Mouse (Mus musculus): ENCODE data around the gene Kat8. TPM values are rescaled to one million over a fixed set of nuclear protein-coding genes. Genes with fewer than 3 reads are reported as not detected.
"Not testable (repeated sequence)": the region's sequence is repeated elsewhere in the genome, so short reads cannot be mapped to it uniquely, and the experiment has no call there.

Gene Kat8
- polyA plus RNA-seq, 1 experiment from 2014 or later: 52.7 TPM

DNA sequence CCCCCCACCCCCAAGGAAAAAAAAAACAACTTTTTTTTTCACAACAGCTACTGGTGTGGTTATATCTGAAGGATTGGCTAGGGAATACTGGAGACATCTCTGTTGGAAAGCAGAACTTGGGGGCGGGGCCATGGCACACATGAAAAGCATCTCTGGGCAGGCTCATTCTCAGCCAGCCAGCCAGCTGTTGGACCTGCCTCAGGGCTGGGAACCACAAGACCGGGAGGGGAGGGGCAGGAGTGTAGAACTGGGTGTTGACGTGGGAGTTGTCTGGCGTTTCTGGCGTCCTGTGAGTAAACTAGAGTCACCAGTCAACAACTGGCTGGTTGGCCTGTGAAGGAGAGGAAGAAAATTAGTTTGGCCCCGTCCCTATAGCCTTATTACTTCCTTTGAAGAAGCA is 26.4 kb upstream of the Kat8 start:
- Histone ChIP-seq H3K4me3 (no peak overlapping the region), H3K27me3 (no peaks in the 10 kb centered on the region), H3K27ac (replicated peaks) (no peak overlapping the region), H3K9me3 (no peaks in the 10 kb centered on the region), H3K4me2 (replicated peaks) (no peak overlapping the region), H3K4me1 (peaks cover 25% of the 10 kb centered on the region), H3K9ac (replicated peaks) (no peak overlapping the region), H3K36me3 (peaks cover 93% of the 10 kb centered on the region)
- no peak for ATAC-seq (replicated peaks)
- 72% methylated on average over 6 of the region's 6 CpGs for WGBS

DNA sequence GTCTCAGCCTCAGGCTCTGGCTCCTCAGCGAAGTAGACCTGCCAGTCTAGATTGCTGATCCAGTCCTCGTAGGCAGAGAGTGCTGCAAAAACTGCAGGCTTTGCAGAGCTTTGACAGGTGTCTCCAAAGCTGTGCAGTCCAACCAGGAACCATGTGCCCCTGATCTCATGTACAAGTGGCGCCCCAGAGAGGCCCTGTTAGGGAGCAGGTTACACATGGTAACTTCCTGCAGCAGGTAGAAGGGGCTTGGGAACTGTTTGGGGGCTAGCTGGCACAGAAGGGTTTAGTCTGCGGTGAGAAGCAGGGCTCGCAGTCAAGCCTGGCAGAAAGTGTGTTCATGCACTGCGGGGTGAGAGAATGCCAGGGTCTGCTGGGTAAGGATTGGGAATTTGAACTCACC is 25.8 kb upstream of the Kat8 start:
- Histone ChIP-seq H3K4me3 (no peak overlapping the region), H3K27me3 (no peaks in the 10 kb centered on the region), H3K9ac (replicated peaks) (no peak overlapping the region), H3K27ac (replicated peaks) (no peak overlapping the region), H3K4me2 (replicated peaks) (no peak overlapping the region), H3K4me1 (peaks cover 25% of the 10 kb centered on the region), H3K9me3 (no peaks in the 10 kb centered on the region), H3K36me3 (peaks cover 87% of the 10 kb centered on the region)
- no peak for ATAC-seq (replicated peaks)
- 96% methylated on average over 6 of the region's 6 CpGs for WGBS

- 86% methylated on average over 8 of the region's 8 CpGs for WGBS
- no peaks in the 10 kb centered on the region for H3K27me3 ChIP-seq
These were observed 25.1 kb upstream of the Kat8 start for GRCm38 (mm10) chr7:127887191-127887590.

GRCm38 (mm10) chr7:127887781-127888180 is 24.5 kb upstream of the Kat8 start:
- Histone ChIP-seq H3K4me2 (replicated peaks) (no peak overlapping the region), H3K27me3 (no peaks in the 10 kb centered on the region), H3K9ac (replicated peaks) (no peak overlapping the region), H3K36me3 (peaks cover 78% of the 10 kb centered on the region), H3K9me3 (no peaks in the 10 kb centered on the region), H3K4me1 (peaks cover 21% of the 10 kb centered on the region), H3K27ac (replicated peaks) (no peak overlapping the region), H3K4me3 (no peak overlapping the region)
- WGBS: 79% methylated on average over 3 of the region's 3 CpGs
- ATAC-seq (replicated peaks): no peak

More at GRCm38 (mm10) chr7:127887191-127887590, 25.1 kb upstream of the Kat8 start:
- Histone ChIP-seq H3K36me3 (peaks cover 84% of the 10 kb centered on the region), H3K4me3 (no peak overlapping the region), H3K27ac (replicated peaks) (no peak overlapping the region), H3K4me2 (replicated peaks) (no peak overlapping the region), H3K9me3 (no peaks in the 10 kb centered on the region), H3K9ac (replicated peaks) (no peak overlapping the region), H3K4me1 (peaks cover 25% of the 10 kb centered on the region)
- no peak for ATAC-seq (replicated peaks)

GRCm38 (mm10) chr7:127888821-127889220 is 23.5 kb upstream of the Kat8 start:
- Histone ChIP-seq H3K36me3 (peaks cover 73% of the 10 kb centered on the region), H3K27ac (replicated peaks) (no peak overlapping the region), H3K9ac (replicated peaks) (no peak overlapping the region), H3K4me3 (no peak overlapping the region), H3K9me3 (no peaks in the 10 kb centered on the region), H3K27me3 (no peaks in the 10 kb centered on the region), H3K4me2 (replicated peaks) (no peak overlapping the region), H3K4me1 (peaks cover 12% of the 10 kb centered on the region)
- WGBS: 67% methylated on average over 3 of the region's 3 CpGs
- no peak for ATAC-seq (replicated peaks)

DNA sequence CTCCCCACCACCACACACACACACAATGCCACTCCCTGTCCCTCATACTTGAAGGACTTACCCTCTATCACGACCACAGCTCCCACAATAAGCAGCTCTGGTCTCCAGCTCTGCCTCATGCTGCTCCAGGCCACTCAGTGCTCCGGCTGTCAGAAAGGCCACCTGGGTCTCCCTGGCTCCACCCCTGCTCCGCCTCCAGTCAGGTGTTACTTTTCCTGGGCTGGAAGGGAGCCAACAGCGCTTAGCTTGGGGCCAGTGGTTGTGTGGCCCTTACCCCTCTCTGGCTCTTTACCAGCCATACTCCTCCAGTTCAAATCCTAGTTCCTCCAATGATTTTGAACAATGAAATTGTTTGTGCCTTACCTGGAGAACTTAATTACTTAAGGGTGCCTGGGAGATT is 21.5 kb upstream of the Kat8 start, which contains the start of gene Prss53:
Prss53 (minus strand) TSS at position 173 of the 400 bp plus-strand sequence.
- Histone ChIP-seq H3K4me2 (replicated peaks) (no peak within 1 kb of the TSS), H3K4me3 (no peak within 1 kb of the TSS), H3K4me1 (peaks cover 12% of the 10 kb centered on the region), H3K9me3 (no peaks in the 10 kb centered on the region), H3K27me3 (no peaks in the 10 kb centered on the region), H3K9ac (replicated peaks) (no peak within 1 kb of the TSS), H3K36me3 (peaks cover 56% of the 10 kb centered on the region), H3K27ac (replicated peaks) (no peak within 1 kb of the TSS)
- no peak for ATAC-seq (replicated peaks)
- 40% methylated on average over 4 of the region's 4 CpGs for WGBS

GRCm38 (mm10) chr7:127894480-127894879 is 17.8 kb upstream of the Kat8 start:
- Histone ChIP-seq H3K9me3 (no peaks in the 10 kb centered on the region), H3K4me2 (replicated peaks) (peak overlapping the region; percentile 68), H3K9ac (replicated peaks) (peak overlapping the region; percentile 54), H3K4me3 (peak overlapping the region; percentile 62), H3K27me3 (no peaks in the 10 kb centered on the region), H3K27ac (replicated peaks) (no peak overlapping the region), H3K36me3 (peaks cover 20% of the 10 kb centered on the region), H3K4me1 (peaks cover 9% of the 10 kb centered on the region)
- 87% methylated on average over 5 of the region's 5 CpGs for WGBS
- no peak for ATAC-seq (replicated peaks)

- peak within 1 kb of the TSS; percentile 62 for H3K4me3 ChIP-seq
- H3K27me3 ChIP-seq: no peaks in the 10 kb centered on the region
- peak within 1 kb of the TSS; percentile 68 for H3K4me2 ChIP-seq (replicated peaks)
- peak within 1 kb of the TSS; percentile 54 for H3K9ac ChIP-seq (replicated peaks)
- H3K4me1 ChIP-seq: peaks cover 9% of the 10 kb centered on the region
- H3K27ac ChIP-seq (replicated peaks): peak within 1 kb of the TSS; percentile 76
- 0 out of 2 replicates have a peak, but pooled peaks cover 12% of the 10 kb centered on the region for H3K36me3 ChIP-seq
- ATAC-seq (replicated peaks): peak; percentile 98
- no peaks in the 10 kb centered on the region for H3K9me3 ChIP-seq
- 0% methylated on average over 26 of the region's 26 CpGs for WGBS
These were observed 16.9 kb upstream of the Kat8 start, which contains the start of the genes Gm21974 and Vkorc1 for GRCm38 (mm10) chr7:127895442-127895841. TSS of gene Gm21974 (minus strand) at chr7:127895454. TSS of gene Vkorc1 (minus strand) at chr7:127895617.

DNA sequence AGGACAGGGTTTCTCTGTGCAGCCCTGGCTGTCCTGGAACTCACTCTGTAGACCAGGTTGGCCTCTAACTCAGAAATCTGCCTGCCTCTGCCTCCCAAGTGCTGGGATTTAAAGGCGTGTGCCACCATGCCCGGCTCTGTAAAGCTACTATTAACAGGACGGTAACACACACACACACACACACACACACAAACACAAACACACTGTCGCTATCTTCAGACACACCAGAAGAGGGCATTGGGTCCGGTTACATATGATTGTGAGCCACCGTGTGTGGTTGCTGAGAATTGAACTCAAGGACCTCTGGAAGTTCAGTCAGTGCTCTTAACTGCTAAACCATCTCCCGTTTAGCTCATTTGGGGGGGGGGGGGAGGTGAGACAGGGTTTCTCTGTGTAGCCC is 16.4 kb upstream of the Kat8 start:
- not testable (repeated sequence) for H3K27me3 ChIP-seq; H3K4me1 ChIP-seq; H3K9ac ChIP-seq (replicated peaks); ATAC-seq (replicated peaks); H3K9me3 ChIP-seq; H3K36me3 ChIP-seq
- 62% methylated on average over 7 of the region's 7 CpGs for WGBS
- Histone ChIP-seq H3K27ac (replicated peaks) (peak overlapping the region; percentile 35; the same call in 1 of the 2 replicates), H3K4me2 (replicated peaks) (peak overlapping the region; percentile 68; the same call in 1 of the 2 replicates), H3K4me3 (peak overlapping the region; percentile 62)

GRCm38 (mm10) chr7:127896384-127896783 is 15.9 kb upstream of the Kat8 start:
- ATAC-seq (replicated peaks): no peak
- Histone ChIP-seq H3K4me3 (no peak overlapping the region), H3K27me3 (no peaks in the 10 kb centered on the region), H3K4me1 (peaks cover 9% of the 10 kb centered on the region), H3K9me3 (no peaks in the 10 kb centered on the region), H3K27ac (replicated peaks) (no peak overlapping the region), H3K9ac (replicated peaks) (no peak overlapping the region), H3K36me3 (0 out of 2 replicates have a peak, but pooled peaks cover 8% of the 10 kb centered on the region), H3K4me2 (replicated peaks) (no peak overlapping the region)
- WGBS: 60% methylated on average over 13 of the region's 13 CpGs

DNA sequence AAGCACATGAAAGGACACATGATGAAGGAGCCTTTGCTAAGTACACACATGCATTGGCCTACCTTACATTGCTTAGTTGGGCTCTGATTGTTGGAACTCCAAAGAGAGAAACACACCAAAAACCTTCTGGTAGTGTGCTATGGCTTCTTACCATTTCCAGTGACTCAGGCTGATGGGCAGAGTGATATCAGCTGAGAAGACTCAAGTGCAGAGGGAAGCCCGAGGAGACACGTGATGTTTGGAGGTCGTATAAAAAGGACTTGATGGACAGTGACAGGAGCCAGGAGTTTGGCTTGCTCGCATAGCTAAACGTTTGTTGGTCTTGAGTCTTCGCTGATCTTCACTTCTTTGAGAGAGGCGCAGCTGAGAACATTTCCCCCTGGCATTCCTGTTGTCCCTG is 14.8 kb upstream of the Kat8 start:
- no peaks in the 10 kb centered on the region for H3K9me3 ChIP-seq
- no peak for ATAC-seq (replicated peaks)
- WGBS: 91% methylated on average over 7 of the region's 7 CpGs
- H3K4me3 ChIP-seq: no peak overlapping the region
- H3K4me2 ChIP-seq (replicated peaks): no peak overlapping the region
- peaks cover 9% of the 10 kb centered on the region for H3K4me1 ChIP-seq
- no peak overlapping the region for H3K27ac ChIP-seq (replicated peaks)
- no peaks in the 10 kb centered on the region for H3K27me3 ChIP-seq
- H3K36me3 ChIP-seq: 0 out of 2 replicates have a peak, but pooled peaks cover 5% of the 10 kb centered on the region
- H3K9ac ChIP-seq (replicated peaks): no peak overlapping the region

DNA sequence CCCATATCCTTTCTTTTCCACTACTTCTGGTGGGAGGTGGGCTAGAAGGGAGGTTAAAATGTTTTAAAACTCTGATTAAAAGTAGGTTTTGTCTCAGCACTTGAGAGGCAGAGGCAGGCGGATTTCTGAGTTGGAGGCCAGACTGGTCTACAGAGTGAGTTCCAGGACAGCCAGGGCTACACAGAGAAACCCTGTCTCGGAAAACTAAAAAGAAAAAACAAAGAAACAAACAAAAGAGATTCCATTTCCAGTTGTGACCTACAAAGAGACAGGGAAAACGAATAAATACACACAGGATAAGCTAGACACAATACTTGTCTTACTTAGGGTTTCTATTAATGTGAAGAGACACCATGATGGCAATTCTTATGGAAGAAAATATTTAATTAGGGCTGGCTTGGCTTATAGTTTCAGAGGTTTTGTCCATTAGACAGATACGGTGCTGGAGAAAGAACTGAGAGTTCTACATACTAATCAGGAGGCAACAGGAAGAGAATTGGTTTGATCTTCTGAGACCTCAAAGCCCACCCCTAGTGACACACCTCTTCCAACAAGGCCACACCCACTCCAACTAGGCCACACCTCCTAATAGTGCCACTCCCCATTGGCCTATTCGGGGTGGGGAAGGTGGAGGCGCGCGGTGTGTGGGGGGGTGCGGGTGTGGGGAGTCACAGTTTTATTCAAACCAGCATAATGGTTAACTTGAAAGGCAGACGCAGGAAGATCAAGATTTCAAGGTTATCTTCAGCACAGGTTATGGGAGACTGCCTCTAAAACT is 13.9 kb upstream of the Kat8 start:
- WGBS: 40% methylated on average over 10 of the region's 10 CpGs
- H3K4me3 ChIP-seq: no peak overlapping the region
- H3K36me3 ChIP-seq: 0 out of 2 replicates have a peak, but pooled peaks cover 2% of the 10 kb centered on the region
- H3K4me1 ChIP-seq: peaks cover 9% of the 10 kb centered on the region
- no peaks in the 10 kb centered on the region for H3K27me3 ChIP-seq
- H3K9me3 ChIP-seq: no peaks in the 10 kb centered on the region
- H3K27ac ChIP-seq (replicated peaks): no peak overlapping the region
- no peak overlapping the region for H3K9ac ChIP-seq (replicated peaks)
- ATAC-seq (replicated peaks): no peak
- no peak overlapping the region for H3K4me2 ChIP-seq (replicated peaks)

All from forebrain, embryonic 15.5 days (tissue).